Mouse (Mus musculus) limb, embryonic 12.5 days (tissue): ENCODE results near the gene Prss33. TPM values are rescaled to one million over a fixed set of nuclear protein-coding genes. Genes with fewer than 3 reads are reported as not detected.

ENCODE experiments used
- ATAC-seq: fragments of 200-750 bp; cut with Nextera tagmentation; 2 replicates; pipeline ENCODE4 v1.8.0; 2017; ENCODE audit warnings: low read depth, moderate TSS enrichment; ENCODE audit not compliant: insufficient number of reproducible peaks, insufficient read depth, low FRiP score, low TSS enrichment
- H3K27ac ChIP-seq: fragments of 300-500 bp; sonication (generic); 2 replicates; pipeline ENCODE4 v1.5.1; 2016; ENCODE audit warnings: mild to moderate bottlenecking, moderate library complexity
- H3K27me3 ChIP-seq: fragments of 300-500 bp; sonication (generic); 2 replicates; pipeline ENCODE4 v1.6.1; 2016; ENCODE audit warnings: mild to moderate bottlenecking, moderate library complexity
- H3K36me3 ChIP-seq: fragments of 300-500 bp; sonication (generic); 2 replicates; pipeline ENCODE4 v1.6.1; 2016; ENCODE audit warnings: mild to moderate bottlenecking, moderate library complexity
- H3K4me1 ChIP-seq: fragments of 300-500 bp; sonication (generic); replicated peaks from 2 replicates; pipeline ENCODE4 v1.6.1; 2016
- H3K4me2 ChIP-seq: fragments of 300-500 bp; sonication (generic); 2 replicates; pipeline ENCODE4 v1.6.1; 2016; ENCODE audit warnings: mild to moderate bottlenecking, moderate library complexity
- H3K4me3 ChIP-seq: fragments of 300-500 bp; sonication (generic); replicated peaks from 2 replicates; pipeline ENCODE4 v1.5.1; 2016; ENCODE audit warnings: mild to moderate bottlenecking
- H3K9ac ChIP-seq: fragments of 300-500 bp; sonication (generic); replicated peaks from 2 replicates; pipeline ENCODE4 v1.6.1; 2016; ENCODE audit warnings: mild to moderate bottlenecking, moderate library complexity
- H3K9me3 ChIP-seq: fragments of 300-500 bp; sonication (generic); 2 replicates; pipeline ENCODE4 v1.6.1; 2016; ENCODE audit warnings: mild to moderate bottlenecking, moderate library complexity
- WGBS: fragments of 180-500 bp; shearing (Covaris S2); methylation state at CpG from one replicate; pipeline ENCODE4 v1.1.7; 2016; 5-methylcytosine and 5-hydroxymethylcytosine counted together
- polyA plus RNA-seq: library from polyadenylated mRNA; unstranded; fragments of >200 nt; fragmentation: Nextera tagmentation; extraction: Ambion mirVana; gene quantifications from 2 replicates; pipeline ENCODE4 v1.2.1, GENCODE M21; 2016

Prss33 gene
- polyA plus RNA-seq, 1 experiment from 2014 or later = not detected

- H3K9me3 ChIP-seq = no peaks in the 10 kb centered on the region; the same call in 1 of the 2 replicates
- WGBS = 39% methylated on average over 5 of the region's 5 CpGs
- no peak overlapping the region for H3K4me2 ChIP-seq
- H3K27me3 ChIP-seq = no peaks in the 10 kb centered on the region
- H3K4me3 ChIP-seq = no peak overlapping the region
- no peaks in the 10 kb centered on the region for H3K36me3 ChIP-seq
- H3K9ac ChIP-seq = no peak overlapping the region
- H3K4me1 ChIP-seq = no peaks in the 10 kb centered on the region
- no peak overlapping the region for H3K27ac ChIP-seq
- no peak for ATAC-seq
These were observed 17.4 kb upstream of the Prss33 start for GRCm38 (mm10) chr17:23853292-23853691.

DNA sequence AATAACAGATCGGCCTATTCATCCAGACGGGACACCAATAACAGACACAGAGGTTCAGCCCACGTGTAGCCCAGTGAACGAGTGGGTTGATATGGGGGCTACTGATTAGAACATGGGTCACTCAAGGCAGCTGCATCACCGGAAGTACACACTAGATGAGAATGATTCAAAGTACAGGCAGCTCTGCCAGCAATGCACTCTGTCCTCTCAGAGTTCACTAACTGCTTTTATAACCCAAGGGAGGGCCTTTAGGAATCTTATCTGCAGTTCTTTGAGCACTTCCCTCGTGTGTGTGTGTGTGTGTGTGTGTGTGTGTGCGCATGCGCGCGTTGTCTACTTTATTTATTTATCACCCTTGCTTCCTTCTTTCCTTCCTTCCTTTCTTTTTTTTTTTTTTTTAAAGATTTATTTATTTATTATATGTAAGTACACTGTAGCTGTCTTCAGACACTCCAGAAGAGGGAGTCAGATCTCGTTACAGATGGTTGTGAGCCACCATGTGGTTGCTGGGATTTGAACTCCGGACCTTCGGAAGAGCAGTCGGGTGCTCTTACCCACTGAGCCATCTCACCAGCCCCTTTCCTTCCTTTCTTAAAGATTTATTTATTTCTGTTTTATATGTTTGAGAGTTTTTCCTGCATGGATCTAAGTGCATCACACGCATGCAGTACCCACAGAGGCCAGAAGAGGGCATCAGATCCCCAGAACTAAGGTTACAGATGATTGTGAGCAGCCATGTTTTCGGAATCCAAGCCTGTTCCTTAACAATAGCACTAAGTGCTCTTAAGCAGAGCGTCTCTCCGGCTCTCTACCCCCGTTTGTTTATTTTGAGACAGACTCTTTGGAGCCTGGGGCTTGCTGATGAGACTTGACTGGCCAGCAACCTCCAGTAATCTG is 15.2 kb upstream of the Prss33 start:
- H3K27me3 ChIP-seq = no peaks in the 10 kb centered on the region
- no peak overlapping the region for H3K4me3 ChIP-seq
- H3K9ac ChIP-seq = 0 out of 2 replicates have a peak overlapping the region, but pooled peaks have one; percentile 27
- 61% methylated on average over 18 of the region's 19 CpGs for WGBS
- H3K4me1 ChIP-seq = no peaks in the 10 kb centered on the region
- no peak overlapping the region for H3K4me2 ChIP-seq
- H3K36me3 ChIP-seq = no peaks in the 10 kb centered on the region
- H3K27ac ChIP-seq = no peak overlapping the region
- no peak for ATAC-seq
- no peaks in the 10 kb centered on the region; the same call in 1 of the 2 replicates for H3K9me3 ChIP-seq

DNA sequence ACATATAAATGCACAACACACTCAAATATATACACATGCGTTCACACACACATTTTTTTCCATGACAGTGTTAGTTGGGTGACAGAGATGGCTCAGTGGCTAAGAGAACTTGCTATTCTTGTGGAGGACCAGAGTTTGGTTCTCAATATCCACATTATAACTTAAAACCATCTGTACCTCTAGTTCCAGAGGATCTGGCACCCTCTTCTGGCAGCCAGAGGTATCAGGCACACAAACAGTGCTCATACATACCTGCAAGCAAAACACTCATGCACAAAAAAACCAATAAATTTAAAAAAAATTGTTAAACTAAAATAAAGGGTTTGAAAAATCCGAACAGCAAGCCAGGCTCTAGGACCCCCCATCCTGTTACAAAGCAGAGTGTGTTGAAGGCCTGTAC is 14.2 kb upstream of the Prss33 start:
- Histone ChIP-seq H3K4me2 (no peak overlapping the region), H3K27ac (no peak overlapping the region), H3K9me3 (no peaks in the 10 kb centered on the region; the same call in 1 of the 2 replicates), H3K9ac (no peak overlapping the region), H3K4me1 (no peaks in the 10 kb centered on the region), H3K36me3 (no peaks in the 10 kb centered on the region), H3K27me3 (no peaks in the 10 kb centered on the region), H3K4me3 (no peak overlapping the region)
- WGBS = 65% methylated on average over 2 of the region's 2 CpGs
- ATAC-seq = no peak

GRCm38 (mm10) chr17:23843812-23844273 is 8.0 kb upstream of the Prss33 start, which contains the start of the genes Prss32 and Prss41:
Gene Prss32 (plus strand): TSS chr17:23843855.
Gene Prss41 (minus strand): TSS chr17:23844172.
- Histone ChIP-seq H3K27me3 (peaks cover 12% of the 10 kb centered on the region), H3K27ac (no peak within 1 kb of the TSS), H3K4me2 (peak within 1 kb of the TSS; percentile 46), H3K9ac (0 out of 2 replicates have a peak within 1 kb of the TSS, but pooled peaks have one; percentile 40), H3K9me3 (no peaks in the 10 kb centered on the region), H3K4me3 (peak within 1 kb of the TSS; percentile 24), H3K36me3 (no peaks in the 10 kb centered on the region), H3K4me1 (no peaks in the 10 kb centered on the region)
- ATAC-seq = peak; percentile 34; the same call in 1 of the 2 replicates
- 12% methylated on average over 19 of the region's 19 CpGs for WGBS

- Histone ChIP-seq H3K36me3 (no peaks in the 10 kb centered on the region), H3K27ac (no peak overlapping the region), H3K9ac (no peak overlapping the region), H3K4me3 (peak overlapping the region; percentile 24), H3K9me3 (no peaks in the 10 kb centered on the region), H3K4me1 (no peaks in the 10 kb centered on the region), H3K27me3 (peaks cover 12% of the 10 kb centered on the region), H3K4me2 (peak overlapping the region; percentile 46)
- peak; percentile 44; the same call in 1 of the 2 replicates for ATAC-seq
- 50% methylated on average over 23 of the region's 23 CpGs for WGBS
These were observed 7.4 kb upstream of the Prss33 start for GRCm38 (mm10) chr17:23843141-23843811.

- Histone ChIP-seq H3K4me1 (no peaks in the 10 kb centered on the region), H3K9ac (no peak overlapping the region), H3K4me3 (no peak overlapping the region), H3K27me3 (peaks cover 12% of the 10 kb centered on the region), H3K36me3 (no peaks in the 10 kb centered on the region), H3K9me3 (no peaks in the 10 kb centered on the region), H3K4me2 (no peak overlapping the region), H3K27ac (no peak overlapping the region)
- ATAC-seq = no peak
- 31% methylated on average over 4 of the region's 4 CpGs for WGBS
These were observed 5.3 kb upstream of the Prss33 start for GRCm38 (mm10) chr17:23841145-23841544.

DNA sequence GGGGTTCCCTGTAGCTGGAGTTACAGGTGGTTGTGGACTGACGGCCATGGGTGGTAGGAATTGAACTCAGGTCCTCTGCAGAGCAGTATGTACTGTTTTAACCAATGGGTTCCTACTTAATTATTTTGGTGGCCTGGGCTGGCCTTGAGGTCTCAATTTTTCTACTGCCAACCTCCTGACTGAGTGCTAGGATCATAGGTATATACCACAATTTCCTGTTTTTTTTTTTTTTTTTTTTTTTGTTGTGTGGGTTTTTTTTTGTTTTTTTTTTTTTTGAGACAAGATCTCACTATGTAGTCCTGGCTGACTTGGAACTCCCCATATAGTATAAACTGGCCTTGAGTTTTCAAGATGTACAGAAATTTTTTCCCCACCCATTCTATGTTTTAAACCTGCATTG is 4.7 kb downstream of the Prss33 start:
- H3K9ac ChIP-seq = no peak overlapping the region
- WGBS = 94% methylated on average over 1 of the region's 1 CpGs
- no peak overlapping the region for H3K4me3 ChIP-seq
- H3K27ac ChIP-seq = no peak overlapping the region
- H3K27me3 ChIP-seq = peaks cover 31% of the 10 kb centered on the region
- no peak overlapping the region for H3K4me2 ChIP-seq
- H3K4me1 ChIP-seq = peaks cover 12% of the 10 kb centered on the region; the same call in 1 of the 2 replicates
- H3K9me3 ChIP-seq = no peaks in the 10 kb centered on the region
- H3K36me3 ChIP-seq = peaks cover 11% of the 10 kb centered on the region
- ATAC-seq = no peak

GRCm38 (mm10) chr17:23829064-23829619 is 6.7 kb downstream of the Prss33 start, which contains the start of gene Elob:
Gene Elob (minus strand): TSS chr17:23829136.
- Histone ChIP-seq H3K36me3 (peaks cover 30% of the 10 kb centered on the region), H3K9me3 (no peaks in the 10 kb centered on the region), H3K27me3 (peaks cover 18% of the 10 kb centered on the region), H3K4me2 (peak within 1 kb of the TSS; percentile 71), H3K9ac (peak within 1 kb of the TSS; percentile 91), H3K4me3 (peak within 1 kb of the TSS; percentile 82), H3K27ac (peak within 1 kb of the TSS; percentile 95), H3K4me1 (peaks cover 23% of the 10 kb centered on the region)
- ATAC-seq = peak; percentile 91
- 2% methylated on average over 28 of the region's 42 CpGs for WGBS

DNA sequence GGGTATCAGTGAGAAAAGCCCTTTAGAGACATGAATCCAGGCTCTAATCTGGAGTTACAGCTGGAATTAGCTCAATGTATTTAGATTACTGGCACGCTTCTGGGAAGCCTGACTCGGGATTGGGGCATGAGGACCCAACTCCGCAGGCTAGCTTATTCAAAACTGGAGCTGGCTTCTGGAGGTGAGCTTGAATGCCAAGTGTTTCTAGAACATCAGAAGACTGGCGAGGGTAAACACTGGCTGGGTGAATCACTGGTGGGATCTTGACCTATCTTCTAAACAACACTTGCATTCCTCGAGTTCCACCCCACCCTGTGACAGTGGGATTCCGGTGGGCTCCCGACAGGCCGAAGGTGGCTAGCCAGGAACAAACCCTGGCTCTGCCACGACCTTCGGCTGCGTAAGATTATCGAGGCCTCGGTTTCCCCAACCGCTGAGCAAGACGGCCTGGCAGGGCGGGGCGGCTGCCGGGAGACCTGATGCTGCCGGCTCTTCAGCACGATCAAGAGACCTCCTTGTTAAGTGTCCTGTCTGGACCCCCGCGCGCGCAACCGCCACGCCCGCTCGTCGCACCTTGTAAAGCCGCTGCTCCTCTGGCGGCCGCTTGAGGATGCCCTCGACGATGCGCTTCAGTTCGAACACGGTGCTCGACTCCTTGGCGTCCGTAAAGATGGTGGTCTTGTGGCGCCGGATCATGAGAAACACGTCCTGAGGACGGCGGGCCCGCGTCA is 7.4 kb downstream of the Prss33 start:
- Histone ChIP-seq H3K36me3 (peaks cover 37% of the 10 kb centered on the region), H3K27ac (peak overlapping the region; percentile 85), H3K9ac (peak overlapping the region; percentile 91), H3K27me3 (peaks cover 11% of the 10 kb centered on the region), H3K4me2 (peak overlapping the region; percentile 71), H3K9me3 (no peaks in the 10 kb centered on the region), H3K4me1 (peaks cover 23% of the 10 kb centered on the region), H3K4me3 (peak overlapping the region; percentile 82)
- WGBS = under 1% methylated on average over 47 of the region's 47 CpGs
- ATAC-seq = peak; percentile 43

GRCm38 (mm10) chr17:23825591-23825990 is 10.3 kb downstream of the Prss33 start:
- H3K36me3 ChIP-seq = peaks cover 66% of the 10 kb centered on the region
- H3K4me3 ChIP-seq = no peak overlapping the region
- peaks cover 23% of the 10 kb centered on the region for H3K4me1 ChIP-seq
- H3K4me2 ChIP-seq = no peak overlapping the region
- ATAC-seq = no peak
- H3K27me3 ChIP-seq = no peaks in the 10 kb centered on the region
- H3K9me3 ChIP-seq = no peaks in the 10 kb centered on the region
- 77% methylated on average over 4 of the region's 4 CpGs for WGBS
- H3K27ac ChIP-seq = no peak overlapping the region
- H3K9ac ChIP-seq = no peak overlapping the region
